Mouse (Mus musculus) forebrain, embryonic 16.5 days (tissue): Measurements from ENCODE around the gene Hrk. TPM values are rescaled to one million over a fixed set of nuclear protein-coding genes. Genes with fewer than 3 reads are reported as not detected.
A peak's percentile ranks its signal among the peaks of the same experiment; 100 is the strongest.

Source experiments
- ATAC-seq: fragments of 200-750 bp; cut with Nextera tagmentation; 2 replicates; pipeline ENCODE4 v1.8.0; 2017; ENCODE audit warnings: mild to moderate bottlenecking, moderate library complexity
- H3K27ac ChIP-seq: fragments of 300-500 bp; sonication (generic); 2 replicates; pipeline ENCODE4 v1.5.1; 2014; ENCODE audit warnings: low read length, control low read depth
- H3K27me3 ChIP-seq: fragments of 300-500 bp; sonication (generic); replicated peaks from 2 replicates; pipeline ENCODE4 v1.6.1; 2014; ENCODE audit warnings: low read length; ENCODE audit not compliant: control insufficient read depth, insufficient read depth
- H3K36me3 ChIP-seq: fragments of 300-500 bp; sonication (generic); 2 replicates; pipeline ENCODE4 v1.6.1; 2014; ENCODE audit not compliant: control insufficient read depth, insufficient read depth
- H3K4me1 ChIP-seq: fragments of 300-500 bp; sonication (generic); replicated peaks from 2 replicates; pipeline ENCODE4 v1.6.1; 2014; ENCODE audit warnings: low read length; ENCODE audit not compliant: control insufficient read depth, insufficient read depth
- H3K4me2 ChIP-seq: fragments of 300-500 bp; sonication (generic); 2 replicates; pipeline ENCODE4 v1.6.1; 2014; ENCODE audit warnings: mild to moderate bottlenecking, low read length, control low read depth
- H3K4me3 ChIP-seq: fragments of 300-500 bp; sonication (generic); replicated peaks from 2 replicates; pipeline ENCODE4 v1.5.1; 2014; ENCODE audit warnings: mild to moderate bottlenecking, low read length, control low read depth
- H3K9ac ChIP-seq: fragments of 300-500 bp; sonication (generic); replicated peaks from 2 replicates; pipeline ENCODE4 v1.6.1; 2014; ENCODE audit warnings: low read depth, low read length, control low read depth
- H3K9me3 ChIP-seq: fragments of 300-500 bp; sonication (generic); 2 replicates; pipeline ENCODE4 v1.6.1; 2016; ENCODE audit warnings: low read length; ENCODE audit not compliant: control insufficient read depth
- WGBS: fragments of 180-500 bp; shearing (Covaris S2); extraction: QIAGEN DNeasy Blood & Tissue Kit; methylation state at CpG from one replicate; pipeline ENCODE4 v1.1.7; 2014; 5-methylcytosine and 5-hydroxymethylcytosine counted together
- polyA plus RNA-seq: library from polyadenylated mRNA; unstranded; fragments of >200 nt; fragmentation: Nextera tagmentation; extraction: Ambion mirVana; gene quantifications from 2 replicates; pipeline ENCODE4 v1.2.1, GENCODE M21; 2015

Hrk gene
- 2.3 and 3.3 TPM in 2 replicates for polyA plus RNA-seq

GRCm38 (mm10) chr5:118164581-118164980, at the start of gene Hrk:
TSS of gene Hrk (plus strand) at chr5:118164648.
- ATAC-seq = no peak
- H3K4me2 ChIP-seq = no peak within 1 kb of the TSS

DNA sequence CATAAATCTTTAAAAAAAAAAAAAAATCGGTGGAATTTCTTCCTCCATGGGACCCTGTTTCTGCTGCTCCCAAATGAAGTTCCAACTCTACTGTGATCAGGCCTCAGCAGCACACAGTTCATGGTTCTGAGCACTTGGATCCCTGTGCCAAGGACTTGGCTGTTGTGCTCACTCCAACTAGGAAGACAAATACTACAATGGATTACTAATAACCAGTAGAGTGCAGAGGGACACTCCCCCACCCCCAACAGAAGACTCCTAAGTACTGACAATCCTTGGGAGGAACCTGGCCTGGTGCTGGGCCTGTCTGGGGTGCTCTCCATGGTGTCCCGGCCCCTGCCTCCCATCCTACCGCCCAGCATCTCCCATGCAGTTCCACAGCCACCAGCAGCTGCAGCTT, 46.1 kb upstream of the Hrk start:
- no peaks in the 10 kb centered on the region for H3K27me3 ChIP-seq
- peaks cover 18% of the 10 kb centered on the region for H3K4me1 ChIP-seq
- no peak overlapping the region for H3K9ac ChIP-seq
- H3K4me3 ChIP-seq = no peak overlapping the region
- WGBS = 86% methylated on average over 3 of the region's 3 CpGs
- no peaks in the 10 kb centered on the region for H3K36me3 ChIP-seq
- no peaks in the 10 kb centered on the region for H3K9me3 ChIP-seq
- ATAC-seq = no peak
- no peak overlapping the region for H3K27ac ChIP-seq
- no peak overlapping the region for H3K4me2 ChIP-seq

More at GRCm38 (mm10) chr5:118164581-118164980, at the start of gene Hrk:
- Histone ChIP-seq H3K27ac (no peak within 1 kb of the TSS), H3K4me1 (peaks cover 4% of the 10 kb centered on the region), H3K27me3 (peaks cover 29% of the 10 kb centered on the region), H3K9me3 (no peaks in the 10 kb centered on the region), H3K36me3 (no peaks in the 10 kb centered on the region), H3K9ac (no peak within 1 kb of the TSS), H3K4me3 (no peak within 1 kb of the TSS)
- 60% methylated on average over 12 of the region's 12 CpGs for WGBS

DNA sequence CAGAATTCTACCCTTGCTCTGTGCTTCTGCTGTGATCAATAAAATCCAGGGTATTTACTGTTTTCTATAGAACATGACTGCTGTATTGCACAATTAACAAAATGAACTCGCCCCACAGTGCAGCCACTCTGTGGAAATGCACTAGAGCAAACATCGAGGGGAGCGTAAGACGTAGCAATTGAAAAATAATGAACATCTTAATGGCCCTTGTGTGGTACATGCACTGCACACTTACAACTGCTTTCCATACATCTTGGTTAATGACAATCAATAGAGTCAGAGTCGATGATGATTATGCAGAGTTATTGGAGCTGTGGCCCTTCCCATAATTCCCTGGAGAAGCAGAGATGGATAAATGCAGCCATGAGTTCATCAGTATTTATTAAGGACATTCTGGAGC, 45.5 kb upstream of the Hrk start:
- H3K9me3 ChIP-seq = no peaks in the 10 kb centered on the region
- H3K9ac ChIP-seq = no peak overlapping the region
- H3K4me2 ChIP-seq = no peak overlapping the region
- H3K27ac ChIP-seq = no peak overlapping the region
- ATAC-seq = no peak
- WGBS = 74% methylated on average over 5 of the region's 5 CpGs
- no peak overlapping the region for H3K4me3 ChIP-seq
- no peaks in the 10 kb centered on the region for H3K27me3 ChIP-seq
- H3K36me3 ChIP-seq = no peaks in the 10 kb centered on the region
- peaks cover 21% of the 10 kb centered on the region for H3K4me1 ChIP-seq

- no peak for ATAC-seq
- H3K4me3 ChIP-seq = no peak overlapping the region
- H3K36me3 ChIP-seq = no peaks in the 10 kb centered on the region
- H3K27ac ChIP-seq = no peak overlapping the region
- H3K4me2 ChIP-seq = no peak overlapping the region
- no peaks in the 10 kb centered on the region for H3K27me3 ChIP-seq
- no peak overlapping the region for H3K9ac ChIP-seq
- WGBS = 12% methylated on average over 2 of the region's 2 CpGs
- no peaks in the 10 kb centered on the region for H3K9me3 ChIP-seq
- H3K4me1 ChIP-seq = peaks cover 17% of the 10 kb centered on the region
Observed at GRCm38 (mm10) chr5:118120670-118121069, 43.8 kb upstream of the Hrk start.

- Histone ChIP-seq H3K4me2 (no peak overlapping the region), H3K4me1 (peaks cover 10% of the 10 kb centered on the region), H3K9ac (no peak overlapping the region), H3K9me3 (no peaks in the 10 kb centered on the region), H3K36me3 (no peaks in the 10 kb centered on the region), H3K4me3 (no peak overlapping the region), H3K27ac (no peak overlapping the region), H3K27me3 (no peaks in the 10 kb centered on the region)
- WGBS = 94% methylated on average over 4 of the region's 4 CpGs
- ATAC-seq = no peak
Observed at GRCm38 (mm10) chr5:118121928-118122327, 42.5 kb upstream of the Hrk start.

DNA sequence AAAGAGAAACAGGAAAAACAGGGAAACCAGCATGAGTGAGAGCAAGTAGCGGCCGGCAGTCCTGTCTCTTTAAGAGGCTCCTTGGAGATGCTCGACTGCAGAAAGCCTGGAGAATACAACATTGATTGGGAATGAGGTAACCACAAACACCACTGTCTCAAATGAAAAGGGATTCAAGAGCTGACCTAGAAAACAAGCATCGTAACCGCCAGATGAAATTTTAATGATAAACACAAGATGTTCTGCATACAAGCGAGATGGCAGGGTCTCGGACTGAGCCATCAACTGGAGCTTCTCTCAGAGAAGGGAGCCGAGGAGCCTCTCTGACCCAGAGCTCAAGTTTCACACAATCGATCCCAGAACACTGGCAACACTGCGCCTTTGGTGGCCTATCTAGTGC, 41.4 kb upstream of the Hrk start:
- Histone ChIP-seq H3K27me3 (no peaks in the 10 kb centered on the region), H3K36me3 (peaks cover 2% of the 10 kb centered on the region; the same call in 1 of the 2 replicates), H3K9ac (no peak overlapping the region), H3K4me2 (no peak overlapping the region), H3K27ac (no peak overlapping the region), H3K4me3 (no peak overlapping the region), H3K4me1 (peaks cover 13% of the 10 kb centered on the region), H3K9me3 (no peaks in the 10 kb centered on the region)
- no peak for ATAC-seq
- 36% methylated on average over 10 of the region's 10 CpGs for WGBS

- no peak for ATAC-seq
- WGBS = 86% methylated on average over 4 of the region's 4 CpGs
- Histone ChIP-seq H3K4me2 (no peak overlapping the region), H3K36me3 (peaks cover 4% of the 10 kb centered on the region; the same call in 1 of the 2 replicates), H3K4me1 (peaks cover 21% of the 10 kb centered on the region), H3K9ac (no peak overlapping the region), H3K27ac (no peak overlapping the region), H3K4me3 (no peak overlapping the region), H3K9me3 (no peaks in the 10 kb centered on the region), H3K27me3 (no peaks in the 10 kb centered on the region)
Observed at GRCm38 (mm10) chr5:118126671-118127070, 37.8 kb upstream of the Hrk start.

- no peak overlapping the region for H3K4me2 ChIP-seq
- no peak overlapping the region for H3K9ac ChIP-seq
- H3K9me3 ChIP-seq = no peaks in the 10 kb centered on the region
- ATAC-seq = peak; percentile 28; the same call in 1 of the 2 replicates
- no peak overlapping the region for H3K27ac ChIP-seq
- H3K4me3 ChIP-seq = no peak overlapping the region
- peaks cover 4% of the 10 kb centered on the region; the same call in 1 of the 2 replicates for H3K36me3 ChIP-seq
- no peaks in the 10 kb centered on the region for H3K27me3 ChIP-seq
- WGBS = 65% methylated on average over 6 of the region's 6 CpGs
- peaks cover 20% of the 10 kb centered on the region for H3K4me1 ChIP-seq
Observed at GRCm38 (mm10) chr5:118128208-118128607, 36.2 kb upstream of the Hrk start.

- Histone ChIP-seq H3K4me2 (no peak overlapping the region), H3K27ac (no peak overlapping the region), H3K36me3 (peaks cover 4% of the 10 kb centered on the region; the same call in 1 of the 2 replicates), H3K4me1 (peaks cover 15% of the 10 kb centered on the region), H3K27me3 (no peaks in the 10 kb centered on the region), H3K4me3 (no peak overlapping the region), H3K9ac (no peak overlapping the region), H3K9me3 (no peaks in the 10 kb centered on the region)
- 65% methylated on average over 9 of the region's 9 CpGs for WGBS
- peak; percentile 28; the same call in 1 of the 2 replicates for ATAC-seq
Observed at GRCm38 (mm10) chr5:118128651-118129050, 35.8 kb upstream of the Hrk start.

- no peak overlapping the region for H3K4me3 ChIP-seq
- no peak for ATAC-seq
- 92% methylated on average over 5 of the region's 5 CpGs for WGBS
- H3K9ac ChIP-seq = no peak overlapping the region
- peaks cover 3% of the 10 kb centered on the region; the same call in 1 of the 2 replicates for H3K36me3 ChIP-seq
- H3K27me3 ChIP-seq = no peaks in the 10 kb centered on the region
- no peak overlapping the region for H3K27ac ChIP-seq
- H3K4me1 ChIP-seq = no peaks in the 10 kb centered on the region
- H3K4me2 ChIP-seq = no peak overlapping the region
- H3K9me3 ChIP-seq = no peaks in the 10 kb centered on the region
Observed at GRCm38 (mm10) chr5:118136391-118136790, 28.1 kb upstream of the Hrk start.
